9 mouse cellular contexts compared by ENCODE assay signal in the genomic region with DNA sequence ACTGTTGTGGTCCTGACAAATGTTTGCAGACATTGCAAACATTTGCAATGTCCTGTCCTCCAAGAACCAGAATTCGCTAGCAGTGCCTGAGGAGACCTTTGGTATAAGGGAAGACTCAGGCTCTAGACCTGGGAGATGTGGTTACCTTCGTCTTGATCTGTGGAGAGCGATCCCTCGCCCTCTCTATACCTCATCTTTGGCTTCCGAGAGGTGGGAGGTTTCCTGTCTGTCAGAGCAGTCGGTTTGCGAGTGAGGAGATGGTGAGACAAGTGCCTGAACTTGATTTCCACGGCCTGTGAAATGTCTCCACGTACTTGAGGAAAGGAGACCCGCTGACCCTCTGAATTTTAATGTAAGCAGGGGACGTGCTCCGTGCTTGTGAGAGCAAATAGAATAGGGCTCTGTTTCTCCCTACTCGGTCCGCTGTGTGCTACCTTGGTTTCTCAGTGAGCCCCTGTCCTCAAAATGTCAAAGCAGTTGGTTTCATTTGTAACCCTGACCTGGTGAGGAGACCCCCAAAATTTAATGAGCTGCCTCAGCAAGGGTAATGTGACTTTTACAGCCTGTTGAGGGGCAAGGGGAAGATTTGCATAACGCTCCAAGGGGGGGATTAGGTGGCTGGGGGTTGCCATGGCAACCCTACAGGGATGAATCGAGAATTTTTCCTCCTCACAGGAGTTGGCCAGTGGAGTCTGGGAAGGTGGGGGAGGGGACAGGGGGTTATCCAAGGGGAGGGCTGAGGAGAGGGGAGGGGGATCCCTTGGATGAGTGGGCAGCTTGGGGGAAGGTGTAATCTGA. TPM values are rescaled to one million over a fixed set of nuclear protein-coding genes. Genes with fewer than 3 reads are reported as not detected.
DNase-seq lines count a peak whose midpoint lies in the region; ATAC-seq lines count a peak whose summit lies in the region.
"Had no signal": no experiment of that assay in that cellular context is flagged by ENCODE, and none has a peak within 500 bp of the region (broad histone marks: within the 10 kb centered on the region; RNA-seq: fewer than 3 reads in every experiment).

No protein-coding gene starts in this region.

- H3K9me3 ChIP-seq in liver, embryonic 15.5 days (replicated peaks), result no peaks in the 10 kb centered on the region
- no peaks in the 10 kb centered on the region for H3K9me3 ChIP-seq in embryonic facial prominence, embryonic 13.5 days
- H3K9me3 ChIP-seq in neural tube, embryonic 11.5 days (ENCODE audit: control insufficient read depth, low read length), result no peaks in the 10 kb centered on the region
- H3K9me3 ChIP-seq in intestine, embryonic 15.5 days, result no peaks in the 10 kb centered on the region

- peaks cover 20% of the 10 kb centered on the region for H3K27me3 ChIP-seq in liver, embryonic 15.5 days
- H3K27me3 ChIP-seq in embryonic facial prominence, embryonic 13.5 days, result no peaks in the 10 kb centered on the region
- H3K27me3 ChIP-seq in neural tube, embryonic 11.5 days (ENCODE audit: control insufficient read depth, insufficient read depth, low read length), result no peaks in the 10 kb centered on the region
- no peaks in the 10 kb centered on the region for H3K27me3 ChIP-seq in intestine, embryonic 15.5 days (replicated peaks)

- no peak overlapping the region for H3K4me3 ChIP-seq in liver, embryonic 15.5 days (replicated peaks)
- H3K4me3 ChIP-seq in embryonic facial prominence, embryonic 13.5 days, result no peak overlapping the region
- no peak overlapping the region for H3K4me3 ChIP-seq in neural tube, embryonic 11.5 days (ENCODE audit: low read depth, low read length)
- no peak overlapping the region for H3K4me3 ChIP-seq in intestine, embryonic 15.5 days (replicated peaks)

- H3K9ac ChIP-seq in liver, embryonic 15.5 days, result no peak overlapping the region
- H3K9ac ChIP-seq in embryonic facial prominence, embryonic 13.5 days, result no peak overlapping the region; the same call in 1 of the 2 replicates
- H3K9ac ChIP-seq in neural tube, embryonic 11.5 days (ENCODE audit: low read length), result no peak overlapping the region
- no peak overlapping the region for H3K9ac ChIP-seq in intestine, embryonic 15.5 days

- no peak overlapping the region for H3K27ac ChIP-seq in liver, embryonic 15.5 days (replicated peaks)
- no peak overlapping the region for H3K27ac ChIP-seq in embryonic facial prominence, embryonic 13.5 days
- no peak overlapping the region for H3K27ac ChIP-seq in neural tube, embryonic 11.5 days (ENCODE audit: low read depth, low read length)
- no peak overlapping the region for H3K27ac ChIP-seq in intestine, embryonic 15.5 days

- H3K4me2 ChIP-seq in liver, embryonic 15.5 days, result peak overlapping the region; percentile 18; the same call in 1 of the 2 replicates
- H3K4me2 ChIP-seq in embryonic facial prominence, embryonic 13.5 days, result peak overlapping the region; percentile 26
- H3K4me2 ChIP-seq in neural tube, embryonic 11.5 days (ENCODE audit: low read depth), result peak overlapping the region; percentile 17
- no peak overlapping the region for H3K4me2 ChIP-seq in intestine, embryonic 15.5 days (replicated peaks)

- no peak for DNase-seq in liver
- peak; percentile 62 for DNase-seq in induced T-regulatory cell, adult 2 months (ENCODE audit: low read depth)
- peak; percentile 84 for DNase-seq in neural tube, embryonic 11.5 days (ENCODE audit: low spot score)
- DNase-seq in adrenal gland, postnatal 25 days, result no peak
- DNase-seq in cerebellum, adult 9-11 months, result no peak
- DNase-seq: heart, postnatal 36 days had no signal

- peaks cover 77% of the 10 kb centered on the region for H3K4me1 ChIP-seq in liver, embryonic 15.5 days (replicated peaks)
- peaks cover 93% of the 10 kb centered on the region for H3K4me1 ChIP-seq in embryonic facial prominence, embryonic 13.5 days
- H3K4me1 ChIP-seq in neural tube, embryonic 11.5 days (ENCODE audit: control insufficient read depth, insufficient read depth, low read length), result peaks cover 64% of the 10 kb centered on the region
- peaks cover 49% of the 10 kb centered on the region for H3K4me1 ChIP-seq in intestine, embryonic 15.5 days (replicated peaks)

- 42% methylated on average over 16 of the region's 16 CpGs for WGBS in liver, embryonic 15.5 days (ENCODE audit: insufficient replicate concordance)
- 20% methylated on average over 16 of the region's 16 CpGs for WGBS in embryonic facial prominence, embryonic 13.5 days
- 5% methylated on average over 16 of the region's 16 CpGs for WGBS in neural tube, embryonic 11.5 days
- 50% methylated on average over 16 of the region's 16 CpGs for WGBS in intestine, embryonic 15.5 days

- no peak for ATAC-seq in liver, embryonic 15.5 days (ENCODE audit: insufficient read depth)
- ATAC-seq in embryonic facial prominence, embryonic 13.5 days (ENCODE audit: insufficient number of reproducible peaks, insufficient read depth, low FRiP score, low TSS enrichment, low read depth), result no peak
- peak; percentile 79 for ATAC-seq in neural tube, embryonic 11.5 days (ENCODE audit: insufficient read depth, low FRiP score, low TSS enrichment)
- no peak for ATAC-seq in intestine, embryonic 15.5 days

- no peaks in the 10 kb centered on the region for H3K36me3 ChIP-seq in liver, embryonic 15.5 days (replicated peaks)
- H3K36me3 ChIP-seq in embryonic facial prominence, embryonic 13.5 days, result peaks cover 78% of the 10 kb centered on the region
- peaks cover 4% of the 10 kb centered on the region for H3K36me3 ChIP-seq in neural tube, embryonic 11.5 days (ENCODE audit: control insufficient read depth, insufficient read depth, low read length)
- H3K36me3 ChIP-seq in intestine, embryonic 15.5 days, result 0 out of 2 replicates have a peak, but pooled peaks cover 7% of the 10 kb centered on the region

RNA-seq across cellular contexts. Expression of a gene that starts 12.7 kb away (rescaled TPM):
- polyA plus RNA-seq in liver, embryonic 15.5 days (2015; fragmentation: Nextera tagmentation; extraction: Ambion mirVana), result 3.0 and 4.0 TPM in 2 replicates
- polyA plus RNA-seq in embryonic facial prominence, embryonic 13.5 days (2015; fragmentation: Nextera tagmentation; extraction: Ambion mirVana), result 38.9 and 39.5 TPM in 2 replicates
- polyA plus RNA-seq in neural tube, embryonic 11.5 days (2014; fragmentation: Nextera tagmentation; extraction: Ambion mirVana), result 42.4 and 43.6 TPM in 2 replicates
- 137 and 157 TPM in 2 replicates for total RNA-seq in adrenal gland, postnatal 25 days (2021)
- 18.6 and 20.3 TPM in 2 replicates for polyA plus RNA-seq in intestine, embryonic 15.5 days (2015; fragmentation: Nextera tagmentation; extraction: Ambion mirVana)

Comparison
In these comparisons a context has a peak if more than half of its experiments do, and no peak if none do; other contexts are left out.
1. DNase-seq: peak in induced T-regulatory cell, adult 2 months (single experiment) and neural tube, embryonic 11.5 days (single experiment); none in liver (single experiment), adrenal gland, postnatal 25 days (single experiment) and cerebellum, adult 9-11 months (single experiment).